24 mouse cellular contexts compared by ENCODE assay signal in the genomic region with DNA sequence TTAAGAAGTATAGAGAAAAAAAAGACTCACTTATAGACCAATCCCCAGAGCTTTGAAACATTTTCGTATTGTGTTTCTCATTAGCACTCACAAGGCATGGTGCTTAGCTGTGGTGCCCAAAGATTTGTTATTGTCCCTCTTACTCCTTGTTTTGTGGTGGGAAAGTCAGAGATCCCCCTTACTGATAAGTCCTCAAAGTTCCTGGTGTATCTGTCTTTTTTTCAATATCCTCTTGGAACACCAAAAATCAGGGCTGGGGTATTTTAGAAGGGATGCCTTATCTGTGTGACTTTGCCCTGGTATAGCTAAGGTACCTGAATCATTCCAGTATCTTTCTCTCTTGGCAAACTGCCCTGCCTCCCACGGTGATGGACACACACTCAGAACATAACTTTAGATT.
DNase-seq lines count a peak whose midpoint lies in the region; ATAC-seq lines count a peak whose summit lies in the region.
"Had no signal": no experiment of that assay in that cellular context is flagged by ENCODE, and none has a peak within 500 bp of the region (broad histone marks: within the 10 kb centered on the region; RNA-seq: fewer than 3 reads in every experiment).

No protein-coding gene starts in this region.

- H3K9me3 ChIP-seq in midbrain, embryonic 11.5 days (ENCODE audit: control insufficient read depth, low read length): no peaks in the 10 kb centered on the region
- H3K9me3 ChIP-seq in midbrain, embryonic 13.5 days: no peaks in the 10 kb centered on the region
- H3K9me3 ChIP-seq: embryonic facial prominence, embryonic 10.5 days; embryonic facial prominence, embryonic 12.5 days; forebrain, embryonic 13.5 days; forebrain, embryonic 15.5 days had no signal

- DNase-seq in cerebellum, postnatal 10 days: peak; percentile 27 to 46
- peak; percentile 44 for DNase-seq in heart, adult 11 months
- no peak for DNase-seq in heart, postnatal 14 days
- peak; percentile 68 for DNase-seq in midbrain, embryonic 11.5 days (ENCODE audit: low spot score, missing footprints)
- DNase-seq: adrenal gland, adult 8-10 months; adrenal gland, postnatal 14 days; adrenal gland, postnatal 36 days; B cell, adult 2 months; cerebellum, adult 11 months; cerebellum, adult 18-20 months; cerebellum, adult 8-10 months; cerebellum, adult 9-11 months; forebrain, postnatal 0 days had no signal

- peaks cover 9% of the 10 kb centered on the region for H3K4me1 ChIP-seq in midbrain, embryonic 11.5 days (ENCODE audit: control insufficient read depth, insufficient read depth, low read length)
- peaks cover 16% of the 10 kb centered on the region for H3K4me1 ChIP-seq in midbrain, embryonic 13.5 days (replicated peaks)

- WGBS in midbrain, embryonic 11.5 days: 82% methylated on average over 2 of the region's 2 CpGs
- WGBS in midbrain, embryonic 13.5 days: 77% methylated on average over 2 of the region's 2 CpGs

- H3K36me3 ChIP-seq in midbrain, embryonic 11.5 days (ENCODE audit: control insufficient read depth, insufficient read depth, low read length): no peaks in the 10 kb centered on the region
- H3K36me3 ChIP-seq in midbrain, embryonic 13.5 days: no peaks in the 10 kb centered on the region
- H3K36me3 ChIP-seq: embryonic facial prominence, embryonic 10.5 days; embryonic facial prominence, embryonic 12.5 days; forebrain, embryonic 15.5 days; G1E had no signal

- no peak overlapping the region for H3K27ac ChIP-seq in midbrain, embryonic 11.5 days (ENCODE audit: low read depth, low read length)
- no peak overlapping the region for H3K27ac ChIP-seq in midbrain, embryonic 13.5 days
- H3K27ac ChIP-seq: embryonic facial prominence, embryonic 10.5 days; embryonic facial prominence, embryonic 12.5 days; forebrain, embryonic 13.5 days; forebrain, embryonic 15.5 days had no signal

- no peaks in the 10 kb centered on the region for H3K27me3 ChIP-seq in midbrain, embryonic 11.5 days (ENCODE audit: control insufficient read depth, insufficient read depth, low read length)
- H3K27me3 ChIP-seq in midbrain, embryonic 13.5 days: no peaks in the 10 kb centered on the region
- H3K27me3 ChIP-seq: CH12.LX; embryonic facial prominence, embryonic 12.5 days; forebrain, embryonic 13.5 days; forebrain, embryonic 15.5 days had no signal

- no peak overlapping the region for H3K4me2 ChIP-seq in midbrain, embryonic 11.5 days
- no peak overlapping the region for H3K4me2 ChIP-seq in midbrain, embryonic 13.5 days (replicated peaks)
- H3K4me2 ChIP-seq: embryonic facial prominence, embryonic 12.5 days; forebrain, embryonic 13.5 days; forebrain, embryonic 15.5 days had no signal

- intact Hi-C loops in heart, postnatal 14 days (cut with DNase I): no loop called here

- no peak overlapping the region for H3K9ac ChIP-seq in midbrain, embryonic 11.5 days (ENCODE audit: low read length)
- no peak overlapping the region for H3K9ac ChIP-seq in midbrain, embryonic 13.5 days (replicated peaks)
- H3K9ac ChIP-seq: embryonic facial prominence, embryonic 12.5 days; forebrain, embryonic 13.5 days; forebrain, embryonic 15.5 days; forebrain, postnatal 0 days had no signal

- no peak overlapping the region for H3K4me3 ChIP-seq in midbrain, embryonic 11.5 days (ENCODE audit: low read depth, low read length)
- H3K4me3 ChIP-seq in midbrain, embryonic 13.5 days (replicated peaks): no peak overlapping the region
- H3K4me3 ChIP-seq: embryonic facial prominence, embryonic 10.5 days; embryonic facial prominence, embryonic 12.5 days; forebrain, embryonic 13.5 days; forebrain, embryonic 15.5 days had no signal

- ATAC-seq in cerebellum, adult (ENCODE audit: insufficient number of reproducible peaks, low FRiP score, low TSS enrichment): no peak
- no peak for ATAC-seq in midbrain, embryonic 11.5 days (ENCODE audit: low FRiP score)
- ATAC-seq in midbrain, embryonic 13.5 days: no peak
- ATAC-seq: activated CD4-positive, CD25-positive, alpha-beta regulatory T cell, adult 4 months; CD4-positive, CD25-positive, alpha-beta regulatory T cell, adult 4 months; forebrain, embryonic 13.5 days; forebrain, embryonic 15.5 days; forebrain, postnatal 0 days; Patski had no signal

Comparison
In these comparisons a context has a peak if more than half of its experiments do, and no peak if none do; other contexts are left out.
1. DNase-seq: peak in cerebellum, postnatal 10 days (2 of 2), heart, adult 11 months (single experiment) and midbrain, embryonic 11.5 days (single experiment); none in heart, postnatal 14 days (0 of 2).